Mouse (Mus musculus) kidney, adult 2 months (tissue): Measurements from ENCODE around the gene Cd3e. TPM values are rescaled to one million over a fixed set of nuclear protein-coding genes. Genes with fewer than 3 reads are reported as not detected.
"Not testable (repeated sequence)": the region's sequence is repeated elsewhere in the genome, so short reads cannot be mapped to it uniquely, and the experiment has no call there.

Experiments used
- DNase-seq: peaks from one replicate; pipeline ENCODE4 v3.0.0; 2021
- H3K27ac ChIP-seq: fragments of 200-500 bp; 2 replicates; pipeline ENCODE4 v1.5.1; 2012; ENCODE audit warnings: low read depth, low read length, control low read depth, inconsistent platforms; ENCODE audit not compliant: insufficient read depth
- H3K27me3 ChIP-seq: fragments of 200-500 bp; replicated peaks from 2 replicates; pipeline ENCODE4 v1.6.1; 2012; ENCODE audit warnings: mild to moderate bottlenecking, moderate library complexity, low read length, inconsistent platforms; ENCODE audit not compliant: control insufficient read depth, insufficient read depth
- H3K36me3 ChIP-seq: fragments of 200-500 bp; 2 replicates; pipeline ENCODE4 v1.6.1; 2012; ENCODE audit warnings: mild to moderate bottlenecking, moderate library complexity, low read length, inconsistent platforms; ENCODE audit not compliant: control insufficient read depth, insufficient read depth
- H3K4me1 ChIP-seq: fragments of 200-500 bp; 2 replicates; pipeline ENCODE4 v1.6.1; 2011; ENCODE audit warnings: low read length; ENCODE audit not compliant: control insufficient read depth, insufficient read depth
- H3K4me3 ChIP-seq: fragments of 200-500 bp; 2 replicates; pipeline ENCODE4 v1.5.1; 2011; ENCODE audit warnings: mild to moderate bottlenecking, low read depth, low read length, control low read depth; ENCODE audit not compliant: insufficient read depth
- CTCF ChIP-seq: fragments of 200-500 bp; conservative IDR thresholded peaks from 2 replicates; pipeline ENCODE4 v1.5.1; 2011; ENCODE audit warnings: low read depth, mild to moderate bottlenecking, control low read depth, low read length, moderate library complexity, mixed read lengths; ENCODE audit not compliant: insufficient read depth, insufficient read length
- POLR2A ChIP-seq: fragments of 200-500 bp; IDR thresholded peaks from one replicate; pipeline ENCODE4 v1.6.1; 2011; ENCODE audit warnings: low read depth, low read length, control low read depth
- WGBS: fragments of 180-500 bp; shearing (Covaris S2); methylation state at CpG from one replicate; pipeline ENCODE4 v1.1.7; 2018; 5-methylcytosine and 5-hydroxymethylcytosine counted together
- polyA plus RNA-seq: library from polyadenylated mRNA; depleted of rRNA; stranded (reverse); fragments of >200 nt; gene quantifications from 2 replicates; pipeline ENCODE4 v1.2.3, GENCODE M21; 2012

Cd3e gene
- polyA plus RNA-seq, 1 experiment, result 3.6 TPM

DNA sequence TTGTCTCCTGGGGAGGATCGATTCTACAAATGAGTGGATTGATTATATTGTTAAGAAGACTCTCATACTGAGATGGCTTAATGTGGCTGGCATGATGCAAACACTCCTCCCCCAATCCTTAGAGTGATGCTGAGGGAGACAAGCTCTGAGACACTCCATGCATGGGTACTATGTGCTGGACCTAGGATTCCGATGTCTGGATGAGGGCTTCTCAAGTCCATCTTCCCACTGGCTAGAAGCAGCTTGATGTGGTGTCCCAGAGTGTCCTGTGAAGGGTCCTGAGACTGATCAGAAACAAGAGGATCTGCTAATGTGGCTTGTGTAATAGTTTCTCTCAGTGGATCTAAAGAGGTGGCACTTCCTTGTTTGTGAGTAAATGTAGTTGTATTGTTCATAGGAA, 28.3 kb downstream of the Cd3e start:
- Histone ChIP-seq H3K27me3 (no peaks in the 10 kb centered on the region), H3K27ac (no peak overlapping the region), H3K4me3 (no peak overlapping the region), H3K36me3 (no peaks in the 10 kb centered on the region), H3K4me1 (no peaks in the 10 kb centered on the region)
- no peak for DNase-seq
- WGBS, result 91% methylated on average over 2 of the region's 2 CpGs
- TF ChIP-seq CTCF, result no peak

DNA sequence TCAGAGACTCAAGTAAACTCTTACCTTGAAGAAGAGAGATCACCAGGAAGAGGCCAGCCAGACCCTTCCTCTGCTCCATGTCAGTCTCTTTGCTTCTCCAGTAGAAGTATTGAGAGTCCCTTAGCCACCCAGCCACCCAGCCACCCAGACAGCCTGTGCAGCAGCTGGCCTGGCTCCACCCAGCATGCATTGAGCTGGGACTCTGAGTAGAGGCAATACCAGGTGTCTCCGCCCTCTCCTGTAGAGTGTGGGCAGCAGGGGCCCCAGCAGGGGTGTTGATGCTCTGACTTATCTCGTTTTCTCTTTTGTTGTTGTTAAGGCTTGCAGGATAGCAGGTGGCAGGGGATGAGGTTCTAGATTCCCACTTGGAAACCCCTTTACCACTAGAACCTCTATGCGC, 29.2 kb downstream of the Cd3e start, which contains the start of gene Cd3g:
Gene Cd3g, minus strand, starts transcription at position 190 of the 400 bp plus-strand sequence.
- H3K27ac ChIP-seq, result no peak within 1 kb of the TSS
- H3K4me1 ChIP-seq, result no peaks in the 10 kb centered on the region
- no peaks in the 10 kb centered on the region for H3K27me3 ChIP-seq
- DNase-seq, result no peak
- WGBS, result 64% methylated on average over 3 of the region's 3 CpGs
- no peak for TF ChIP-seq POLR2A
- TF ChIP-seq CTCF, result no peak
- no peaks in the 10 kb centered on the region for H3K36me3 ChIP-seq
- no peak within 1 kb of the TSS for H3K4me3 ChIP-seq

DNA sequence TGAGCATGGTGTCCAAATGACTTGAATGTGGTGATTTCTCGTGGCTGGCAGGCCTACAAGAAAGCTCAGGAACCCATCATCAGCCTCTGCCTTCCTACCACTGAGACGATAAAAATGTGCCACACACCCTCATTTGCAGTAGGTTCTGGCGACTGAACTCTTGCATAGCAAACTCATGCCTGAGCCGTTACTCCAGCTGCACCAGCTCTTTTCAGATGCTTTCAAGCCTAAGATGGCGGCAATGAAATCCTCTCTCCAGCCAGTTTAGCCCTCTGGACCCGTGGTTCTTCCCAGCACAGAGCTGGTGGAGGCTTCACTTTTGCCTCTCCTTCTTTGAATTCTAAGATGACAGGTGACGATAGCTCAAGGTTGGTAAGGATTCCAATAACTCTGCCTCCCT, 29.6 kb downstream of the Cd3e start:
- H3K4me3 ChIP-seq, result no peak overlapping the region
- 76% methylated on average over 7 of the region's 7 CpGs for WGBS

GRCm38 (mm10) chr9:44977813-44978212, 31.6 kb downstream of the Cd3e start:
- H3K27me3 ChIP-seq, result no peaks in the 10 kb centered on the region
- no peak overlapping the region for H3K27ac ChIP-seq
- DNase-seq, result no peak
- no peak overlapping the region for H3K4me3 ChIP-seq
- WGBS, result 72% methylated on average over 6 of the region's 6 CpGs
- no peaks in the 10 kb centered on the region for H3K4me1 ChIP-seq
- H3K36me3 ChIP-seq, result no peaks in the 10 kb centered on the region
- no peak for TF ChIP-seq CTCF
- TF ChIP-seq POLR2A, result no peak

More for the DNA sequence above, 29.6 kb downstream of the Cd3e start:
- H3K36me3 ChIP-seq, result no peaks in the 10 kb centered on the region
- H3K27ac ChIP-seq, result no peak overlapping the region
- TF ChIP-seq POLR2A (no peak), CTCF (no peak)
- no peaks in the 10 kb centered on the region for H3K4me1 ChIP-seq
- H3K27me3 ChIP-seq, result no peaks in the 10 kb centered on the region
- DNase-seq, result no peak

- H3K4me3 ChIP-seq, result no peak overlapping the region
- TF ChIP-seq CTCF (no peak; the same call in 1 of the 2 replicates), POLR2A (no peak)
- WGBS, result 62% methylated on average over 1 of the region's 1 CpGs
- DNase-seq, result no peak
- no peaks in the 10 kb centered on the region for H3K27me3 ChIP-seq
- H3K36me3 ChIP-seq, result no peaks in the 10 kb centered on the region
- peaks cover 6% of the 10 kb centered on the region; the same call in 1 of the 2 replicates for H3K4me1 ChIP-seq
- H3K27ac ChIP-seq, result no peak overlapping the region
These were observed 40.0 kb downstream of the Cd3e start for GRCm38 (mm10) chr9:44969450-44969849.

DNA sequence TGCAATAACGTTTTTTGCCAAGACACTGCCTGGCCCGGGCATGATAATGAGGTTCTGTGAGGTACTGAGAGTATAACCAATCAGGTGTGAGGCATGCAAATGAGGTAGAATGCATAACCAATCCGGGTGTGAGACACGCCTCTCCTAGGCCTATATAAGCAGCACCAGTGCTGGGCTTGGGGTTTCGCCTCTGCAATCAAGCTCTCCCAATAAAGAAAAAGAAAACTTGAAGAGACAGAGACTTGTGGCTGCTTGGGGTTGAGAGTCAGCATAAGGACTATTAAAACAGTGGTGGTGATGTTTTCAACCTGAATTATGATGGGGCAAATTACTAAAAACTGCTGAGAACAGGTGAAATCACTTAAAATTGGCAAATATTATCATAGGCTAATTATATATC, 41.7 kb downstream of the Cd3e start:
- 92% methylated on average over 5 of the region's 5 CpGs for WGBS
- DNase-seq, H3K27me3 ChIP-seq, H3K36me3 ChIP-seq, H3K4me1 ChIP-seq, H3K4me3 ChIP-seq, H3K27ac ChIP-seq: not testable (repeated sequence)

DNA sequence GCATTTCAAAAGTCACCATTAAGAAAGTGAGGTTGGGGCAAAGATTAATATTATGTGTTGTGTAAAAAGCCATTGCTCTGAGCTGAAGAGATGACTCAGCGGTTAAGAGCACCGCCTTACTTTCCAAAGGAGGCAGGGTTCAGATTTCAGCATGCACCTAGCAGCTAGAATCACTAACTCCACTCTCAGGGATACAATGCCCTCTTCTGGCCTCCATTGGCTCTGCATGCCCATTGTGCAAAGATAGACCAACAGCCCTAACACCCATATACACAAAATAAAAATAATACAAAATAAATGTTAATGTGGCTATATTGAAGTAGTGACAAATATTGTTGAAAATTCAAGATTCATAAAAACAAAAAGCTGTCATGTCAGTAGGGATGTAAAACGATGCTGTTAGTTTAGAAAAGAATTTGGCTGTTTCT, 42.6 kb downstream of the Cd3e start:
- 26% methylated on average over 3 of the region's 3 CpGs for WGBS
- no peaks in the 10 kb centered on the region for H3K27me3 ChIP-seq
- H3K4me1 ChIP-seq, result peaks cover 6% of the 10 kb centered on the region; the same call in 1 of the 2 replicates
- peaks cover 1% of the 10 kb centered on the region; the same call in 1 of the 2 replicates for H3K36me3 ChIP-seq
- TF ChIP-seq CTCF (peak; percentile 92), POLR2A (no peak)
- no peak overlapping the region for H3K27ac ChIP-seq
- peak; percentile 93 for DNase-seq
- H3K4me3 ChIP-seq, result no peak overlapping the region
